Mouse (Mus musculus): ENCODE measurements around the gene Cd160. TPM values are rescaled to one million over a fixed set of nuclear protein-coding genes. Genes with fewer than 3 reads are reported as not detected.

Cd160 gene
- polyA plus RNA-seq, 1 experiment from 2014 or later: 0.14 TPM

- Histone ChIP-seq H3K9ac (ENCODE audit: low read depth, low read length) (no peak overlapping the region), H3K27ac (ENCODE audit: low read depth, low read length) (no peak overlapping the region), H3K27me3 (ENCODE audit: control insufficient read depth, insufficient read depth, low read length) (no peaks in the 10 kb centered on the region), H3K4me3 (ENCODE audit: low read depth, low read length) (no peak overlapping the region), H3K36me3 (ENCODE audit: control insufficient read depth, insufficient read depth, low read length) (no peaks in the 10 kb centered on the region), H3K4me2 (no peak overlapping the region), H3K4me1 (ENCODE audit: control insufficient read depth, insufficient read depth, low read length) (no peaks in the 10 kb centered on the region), H3K9me3 (replicated peaks; ENCODE audit: control insufficient read depth, low read length) (no peaks in the 10 kb centered on the region)
- WGBS (ENCODE audit: insufficient replicate concordance): 83% methylated on average over 3 of the region's 3 CpGs
- ATAC-seq (replicated peaks; ENCODE audit: insufficient number of reproducible peaks, low FRiP score, low TSS enrichment): no peak
These were observed 26.7 kb upstream of the Cd160 start for GRCm38 (mm10) chr3:96855833-96856232.

DNA sequence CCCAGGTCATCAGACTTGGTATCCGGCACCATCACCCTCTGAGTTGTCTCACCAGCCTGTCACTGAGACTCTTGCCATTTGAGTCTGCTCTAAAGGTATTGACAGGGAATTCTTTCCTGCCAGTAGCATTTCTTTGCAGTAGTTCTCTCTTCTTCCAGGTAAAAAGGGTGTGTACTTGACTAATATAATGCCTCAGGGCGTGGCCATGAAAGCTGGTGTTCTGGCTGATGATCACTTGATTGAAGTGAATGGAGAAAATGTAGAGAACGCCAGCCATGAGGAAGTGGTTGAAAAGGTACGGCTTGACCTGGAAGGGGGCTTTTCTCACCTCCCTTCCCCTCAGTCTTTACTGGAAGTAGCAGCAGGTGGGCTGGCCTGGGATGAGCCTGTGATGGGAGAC, 25.2 kb upstream of the Cd160 start:
- Histone ChIP-seq H3K9me3 (replicated peaks; ENCODE audit: control insufficient read depth, low read length) (no peaks in the 10 kb centered on the region), H3K9ac (ENCODE audit: low read depth, low read length) (no peak overlapping the region), H3K27ac (ENCODE audit: low read depth, low read length) (no peak overlapping the region), H3K4me3 (ENCODE audit: low read depth, low read length) (no peak overlapping the region), H3K4me1 (ENCODE audit: control insufficient read depth, insufficient read depth, low read length) (no peaks in the 10 kb centered on the region), H3K27me3 (ENCODE audit: control insufficient read depth, insufficient read depth, low read length) (no peaks in the 10 kb centered on the region), H3K4me2 (no peak overlapping the region), H3K36me3 (ENCODE audit: control insufficient read depth, insufficient read depth, low read length) (no peaks in the 10 kb centered on the region)
- no peak for ATAC-seq (replicated peaks; ENCODE audit: insufficient number of reproducible peaks, low FRiP score, low TSS enrichment)
- 82% methylated on average over 4 of the region's 4 CpGs for WGBS (ENCODE audit: insufficient replicate concordance)

DNA sequence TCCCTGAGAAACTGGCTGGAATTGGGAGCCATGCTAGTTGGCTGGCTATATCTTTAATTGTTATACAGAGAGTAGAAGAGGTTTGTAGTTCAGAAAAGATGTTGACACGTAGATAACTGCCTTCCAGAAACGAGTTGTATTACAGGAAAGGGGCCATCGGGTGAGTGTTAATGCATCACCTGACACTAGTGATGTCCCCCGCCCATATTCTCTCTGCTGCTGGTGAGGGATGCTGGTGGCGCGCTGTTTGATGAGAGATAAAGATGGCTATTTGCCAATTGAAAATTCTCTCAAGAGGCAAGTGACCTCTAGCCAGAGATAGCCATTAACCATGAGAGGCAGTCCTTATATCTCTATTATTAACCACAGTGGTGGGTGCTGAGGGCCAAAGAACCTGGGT, 23.4 kb upstream of the Cd160 start:
- Histone ChIP-seq H3K36me3 (ENCODE audit: control insufficient read depth, insufficient read depth, low read length) (no peaks in the 10 kb centered on the region), H3K9ac (ENCODE audit: low read depth, low read length) (no peak overlapping the region), H3K27ac (ENCODE audit: low read depth, low read length) (no peak overlapping the region), H3K27me3 (ENCODE audit: control insufficient read depth, insufficient read depth, low read length) (no peaks in the 10 kb centered on the region), H3K4me2 (no peak overlapping the region), H3K4me1 (ENCODE audit: control insufficient read depth, insufficient read depth, low read length) (peaks cover 5% of the 10 kb centered on the region; the same call in 1 of the 2 replicates), H3K9me3 (replicated peaks; ENCODE audit: control insufficient read depth, low read length) (no peaks in the 10 kb centered on the region), H3K4me3 (ENCODE audit: low read depth, low read length) (no peak overlapping the region)
- no peak for ATAC-seq (replicated peaks; ENCODE audit: insufficient number of reproducible peaks, low FRiP score, low TSS enrichment)
- 59% methylated on average over 6 of the region's 6 CpGs for WGBS (ENCODE audit: insufficient replicate concordance)

DNA sequence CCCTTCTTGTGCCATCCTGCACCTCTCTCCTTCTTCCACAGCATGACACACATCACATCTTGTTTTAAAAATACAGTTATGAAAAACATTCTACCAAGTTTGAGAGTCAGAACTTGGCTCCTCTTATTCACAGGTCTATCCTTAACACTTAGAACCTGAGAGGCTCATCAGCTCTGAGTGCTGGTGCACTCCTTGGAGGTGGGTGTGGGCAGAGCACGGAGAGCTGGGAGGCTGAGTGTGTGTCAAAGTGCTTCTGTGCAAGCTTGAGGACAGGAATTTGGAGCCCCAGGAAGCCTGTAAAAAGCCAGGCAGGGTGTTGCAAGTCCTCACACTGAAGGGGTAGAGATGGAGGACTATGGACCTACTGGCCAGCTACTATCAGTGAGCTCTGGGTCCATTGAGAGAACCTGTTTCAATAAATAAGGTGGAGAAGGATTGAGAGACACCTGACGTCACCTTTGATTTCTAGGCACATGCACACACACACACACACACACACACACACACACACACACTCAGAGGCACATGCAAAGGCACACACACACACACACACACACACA, 20.1 kb upstream of the Cd160 start:
- Histone ChIP-seq H3K9me3 (replicated peaks; ENCODE audit: control insufficient read depth, low read length) (no peaks in the 10 kb centered on the region), H3K4me3 (ENCODE audit: low read depth, low read length) (no peak overlapping the region), H3K4me1 (ENCODE audit: control insufficient read depth, insufficient read depth, low read length) (peaks cover 6% of the 10 kb centered on the region; the same call in 1 of the 2 replicates), H3K36me3 (ENCODE audit: control insufficient read depth, insufficient read depth, low read length) (no peaks in the 10 kb centered on the region), H3K4me2 (no peak overlapping the region), H3K9ac (ENCODE audit: low read depth, low read length) (no peak overlapping the region), H3K27ac (ENCODE audit: low read depth, low read length) (no peak overlapping the region), H3K27me3 (ENCODE audit: control insufficient read depth, insufficient read depth, low read length) (no peaks in the 10 kb centered on the region)
- 75% methylated on average over 2 of the region's 2 CpGs for WGBS (ENCODE audit: insufficient replicate concordance)
- ATAC-seq (replicated peaks; ENCODE audit: insufficient number of reproducible peaks, low FRiP score, low TSS enrichment): no peak

GRCm38 (mm10) chr3:96848470-96848869, 19.3 kb upstream of the Cd160 start:
- no peaks in the 10 kb centered on the region for H3K9me3 ChIP-seq (replicated peaks; ENCODE audit: control insufficient read depth, low read length)
- H3K27me3 ChIP-seq (ENCODE audit: control insufficient read depth, insufficient read depth, low read length): no peaks in the 10 kb centered on the region
- no peak overlapping the region for H3K27ac ChIP-seq (ENCODE audit: low read depth, low read length)
- H3K4me1 ChIP-seq (ENCODE audit: control insufficient read depth, insufficient read depth, low read length): peaks cover 6% of the 10 kb centered on the region; the same call in 1 of the 2 replicates
- ATAC-seq (replicated peaks; ENCODE audit: insufficient number of reproducible peaks, low FRiP score, low TSS enrichment): no peak
- no peak overlapping the region for H3K4me2 ChIP-seq
- no peak overlapping the region for H3K9ac ChIP-seq (ENCODE audit: low read depth, low read length)
- 73% methylated on average over 7 of the region's 8 CpGs for WGBS (ENCODE audit: insufficient replicate concordance)
- no peak overlapping the region for H3K4me3 ChIP-seq (ENCODE audit: low read depth, low read length)
- H3K36me3 ChIP-seq (ENCODE audit: control insufficient read depth, insufficient read depth, low read length): no peaks in the 10 kb centered on the region

DNA sequence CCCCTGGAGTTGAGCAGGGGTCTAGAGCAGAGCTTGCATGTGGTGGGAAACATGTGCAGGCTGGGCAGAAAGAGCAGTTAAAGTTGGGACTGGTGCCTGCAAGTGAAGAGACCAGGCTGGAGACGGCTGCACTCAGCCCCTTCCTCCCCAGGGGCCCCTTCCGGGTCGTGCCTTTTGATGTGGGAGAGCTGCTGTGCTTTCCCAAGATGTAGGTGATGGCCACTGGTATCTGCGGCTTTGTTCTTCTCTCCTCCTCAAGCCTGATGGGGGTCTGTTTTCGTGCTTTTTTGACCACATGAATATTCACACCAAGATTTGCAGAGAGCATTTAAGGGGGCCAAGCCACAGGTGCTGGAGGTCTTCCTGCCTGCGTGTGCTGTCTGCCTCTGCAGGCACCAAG, 18.5 kb upstream of the Cd160 start:
- ATAC-seq (replicated peaks; ENCODE audit: insufficient number of reproducible peaks, low FRiP score, low TSS enrichment): no peak
- H3K9ac ChIP-seq (ENCODE audit: low read depth, low read length): no peak overlapping the region
- peaks cover 6% of the 10 kb centered on the region; the same call in 1 of the 2 replicates for H3K4me1 ChIP-seq (ENCODE audit: control insufficient read depth, insufficient read depth, low read length)
- H3K27ac ChIP-seq (ENCODE audit: low read depth, low read length): no peak overlapping the region
- H3K27me3 ChIP-seq (ENCODE audit: control insufficient read depth, insufficient read depth, low read length): no peaks in the 10 kb centered on the region
- no peaks in the 10 kb centered on the region for H3K9me3 ChIP-seq (replicated peaks; ENCODE audit: control insufficient read depth, low read length)
- no peak overlapping the region for H3K4me2 ChIP-seq
- WGBS (ENCODE audit: insufficient replicate concordance): 22% methylated on average over 6 of the region's 6 CpGs
- no peak overlapping the region for H3K4me3 ChIP-seq (ENCODE audit: low read depth, low read length)
- H3K36me3 ChIP-seq (ENCODE audit: control insufficient read depth, insufficient read depth, low read length): no peaks in the 10 kb centered on the region

DNA sequence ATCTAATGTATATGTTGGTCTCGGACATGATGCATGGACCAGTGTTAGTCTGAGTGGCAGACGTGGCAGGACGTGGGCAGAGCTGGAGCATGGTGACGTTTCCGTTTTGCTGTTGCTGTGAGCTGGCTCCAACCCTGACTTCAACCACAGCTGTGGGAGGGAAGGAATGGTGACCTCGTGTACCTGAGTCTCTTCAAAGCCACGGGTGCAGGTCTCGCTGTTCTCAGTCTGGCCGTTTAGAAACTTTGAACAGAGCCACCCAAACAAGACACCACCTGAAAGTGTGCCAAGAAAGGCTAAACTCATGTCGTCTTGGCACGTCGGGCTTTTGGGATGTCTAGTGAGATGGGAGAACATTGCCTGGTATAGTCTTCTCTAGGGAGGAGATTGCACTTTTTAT, 17.8 kb upstream of the Cd160 start:
- Histone ChIP-seq H3K4me3 (ENCODE audit: low read depth, low read length) (no peak overlapping the region), H3K4me1 (ENCODE audit: control insufficient read depth, insufficient read depth, low read length) (peaks cover 6% of the 10 kb centered on the region; the same call in 1 of the 2 replicates), H3K27me3 (ENCODE audit: control insufficient read depth, insufficient read depth, low read length) (no peaks in the 10 kb centered on the region), H3K9ac (ENCODE audit: low read depth, low read length) (no peak overlapping the region), H3K27ac (ENCODE audit: low read depth, low read length) (no peak overlapping the region), H3K36me3 (ENCODE audit: control insufficient read depth, insufficient read depth, low read length) (no peaks in the 10 kb centered on the region), H3K4me2 (no peak overlapping the region), H3K9me3 (replicated peaks; ENCODE audit: control insufficient read depth, low read length) (no peaks in the 10 kb centered on the region)
- WGBS (ENCODE audit: insufficient replicate concordance): 77% methylated on average over 12 of the region's 12 CpGs
- ATAC-seq (replicated peaks; ENCODE audit: insufficient number of reproducible peaks, low FRiP score, low TSS enrichment): no peak

GRCm38 (mm10) chr3:96845806-96846205, 16.7 kb upstream of the Cd160 start:
- Histone ChIP-seq H3K27ac (ENCODE audit: low read depth, low read length) (no peak overlapping the region), H3K36me3 (ENCODE audit: control insufficient read depth, insufficient read depth, low read length) (no peaks in the 10 kb centered on the region), H3K9me3 (replicated peaks; ENCODE audit: control insufficient read depth, low read length) (no peaks in the 10 kb centered on the region), H3K4me3 (ENCODE audit: low read depth, low read length) (no peak overlapping the region), H3K4me2 (no peak overlapping the region), H3K4me1 (ENCODE audit: control insufficient read depth, insufficient read depth, low read length) (peaks cover 6% of the 10 kb centered on the region; the same call in 1 of the 2 replicates), H3K9ac (ENCODE audit: low read depth, low read length) (no peak overlapping the region), H3K27me3 (ENCODE audit: control insufficient read depth, insufficient read depth, low read length) (no peaks in the 10 kb centered on the region)
- no peak for ATAC-seq (replicated peaks; ENCODE audit: insufficient number of reproducible peaks, low FRiP score, low TSS enrichment)
- 86% methylated on average over 9 of the region's 9 CpGs for WGBS (ENCODE audit: insufficient replicate concordance)

DNA sequence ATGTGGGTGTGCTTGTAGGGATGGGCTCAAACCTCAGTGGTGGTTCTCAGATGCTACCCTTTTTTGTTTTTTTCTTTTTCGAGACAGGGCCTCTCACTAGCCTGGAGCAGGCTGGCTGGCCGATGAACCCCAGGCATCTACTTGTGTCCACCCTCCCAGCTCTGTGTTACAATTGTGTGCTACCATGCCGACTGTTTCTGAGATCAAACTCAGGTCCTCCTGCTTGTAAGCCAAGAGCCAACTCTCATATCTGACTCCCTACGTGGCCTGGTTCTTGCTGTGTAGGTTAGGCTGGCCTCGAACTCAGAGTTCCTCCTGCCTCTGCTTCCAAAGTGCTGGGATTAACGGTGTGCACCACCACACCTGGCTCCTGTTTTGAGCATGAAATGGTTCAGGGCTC, 16.0 kb upstream of the Cd160 start:
- no peak overlapping the region for H3K9ac ChIP-seq (ENCODE audit: low read depth, low read length)
- peaks cover 6% of the 10 kb centered on the region; the same call in 1 of the 2 replicates for H3K4me1 ChIP-seq (ENCODE audit: control insufficient read depth, insufficient read depth, low read length)
- H3K36me3 ChIP-seq (ENCODE audit: control insufficient read depth, insufficient read depth, low read length): no peaks in the 10 kb centered on the region
- no peak overlapping the region for H3K4me2 ChIP-seq
- 89% methylated on average over 6 of the region's 6 CpGs for WGBS (ENCODE audit: insufficient replicate concordance)
- no peaks in the 10 kb centered on the region for H3K27me3 ChIP-seq (ENCODE audit: control insufficient read depth, insufficient read depth, low read length)
- H3K4me3 ChIP-seq (ENCODE audit: low read depth, low read length): no peak overlapping the region
- H3K27ac ChIP-seq (ENCODE audit: low read depth, low read length): no peak overlapping the region
- H3K9me3 ChIP-seq (replicated peaks; ENCODE audit: control insufficient read depth, low read length): no peaks in the 10 kb centered on the region
- ATAC-seq (replicated peaks; ENCODE audit: insufficient number of reproducible peaks, low FRiP score, low TSS enrichment): no peak
